Mouse (Mus musculus) limb, embryonic 12.5 days (tissue): ENCODE data around the gene Mapk8. TPM values are rescaled to one million over a fixed set of nuclear protein-coding genes. Genes with fewer than 3 reads are reported as not detected.

ENCODE experiments used
- polyA plus RNA-seq: library from polyadenylated mRNA; unstranded; fragments of >200 nt; fragmentation: Nextera tagmentation; extraction: Ambion mirVana; gene quantifications from 2 replicates; pipeline ENCODE4 v1.2.1, GENCODE M21; 2016

Gene Mapk8
- polyA plus RNA-seq, 1 experiment from 2014 or later: 23.4 TPM

Other genes starting within 250 kb of the Mapk8 start
- gene Arhgap22, start 233.1 kb downstream of the Mapk8 start, polyA plus RNA-seq: 5.2 and 5.9 TPM in 2 replicates
- not detected in 2 replicates for gene Frmpd2, start 24.5 kb upstream of the Mapk8 start, polyA plus RNA-seq
- 0.09 TPM in 1 of 2 replicates, not detected in the other for gene Ptpn20, start 142.0 kb upstream of the Mapk8 start, polyA plus RNA-seq